Mouse (Mus musculus) liver, adult 2 months (tissue): ENCODE data around the gene Dcaf8. TPM values are rescaled to one million over a fixed set of nuclear protein-coding genes. Genes with fewer than 3 reads are reported as not detected.

Experiments used
- DNase-seq: peaks from one replicate; pipeline ENCODE4 v3.0.0-alpha.2; 2011; ENCODE audit warnings: low read depth, low spot score; ENCODE audit errors: extremely low read depth
- H3K27ac ChIP-seq: fragments of 200-500 bp; replicated peaks from 2 replicates; pipeline ENCODE4 v1.5.1; 2012; ENCODE audit warnings: low read depth, mild to moderate bottlenecking, control low read depth, inconsistent platforms, low read length; ENCODE audit not compliant: insufficient read depth
- H3K27me3 ChIP-seq: fragments of 200-500 bp; 2 replicates; pipeline ENCODE4 v1.6.1; 2012; ENCODE audit warnings: mild to moderate bottlenecking, moderate library complexity, low read length, inconsistent platforms; ENCODE audit not compliant: control insufficient read depth, insufficient read depth
- H3K36me3 ChIP-seq: fragments of 200-500 bp; 2 replicates; pipeline ENCODE4 v1.6.1; 2012; ENCODE audit warnings: low read length, inconsistent platforms; ENCODE audit not compliant: control insufficient read depth, insufficient read depth
- H3K4me1 ChIP-seq: fragments of 200-500 bp; 2 replicates; pipeline ENCODE4 v1.6.1; 2011; ENCODE audit warnings: low read length; ENCODE audit not compliant: control insufficient read depth, insufficient read depth
- H3K4me3 ChIP-seq: fragments of 200-500 bp; 2 replicates; pipeline ENCODE4 v1.5.1; 2011; ENCODE audit warnings: low read depth, mild to moderate bottlenecking, control low read depth, low read length, moderate library complexity; ENCODE audit not compliant: insufficient read depth
- H3K79me2 ChIP-seq: fragments of 200-500 bp; 2 replicates; pipeline ENCODE4 v1.6.1; 2012; ENCODE audit warnings: inconsistent platforms, mild to moderate bottlenecking, low read length, moderate library complexity; ENCODE audit not compliant: control insufficient read depth, insufficient read depth
- H3K9ac ChIP-seq: fragments of 200-500 bp; 2 replicates; pipeline ENCODE4 v1.6.1; 2012; ENCODE audit warnings: low read depth, mild to moderate bottlenecking, control low read depth, inconsistent platforms, low read length
- CTCF ChIP-seq: fragments of 200-500 bp; IDR thresholded peaks from 2 replicates; pipeline ENCODE4 v1.5.1; 2011; ENCODE audit warnings: low read depth, low read length, control low read depth
- POLR2A ChIP-seq: fragments of 200-500 bp; IDR thresholded peaks from 2 replicates; pipeline ENCODE4 v1.6.1; 2011; ENCODE audit warnings: low read length, control low read depth; ENCODE audit not compliant: insufficient read depth; ENCODE audit errors: extremely low read depth
- WGBS: fragments of 180-500 bp; shearing (Covaris S2); methylation state at CpG from one replicate; pipeline ENCODE4 v1.1.7; 2018; 5-methylcytosine and 5-hydroxymethylcytosine counted together
- polyA plus RNA-seq: library from polyadenylated mRNA; depleted of rRNA; stranded (reverse); fragments of >200 nt; gene quantifications from 2 replicates; pipeline ENCODE4 v1.2.3, GENCODE M21; 2012
- total RNA-seq: library from RNA; depleted of rRNA; stranded (reverse); fragments of >200 nt; gene quantifications from 2 replicates; pipeline ENCODE4 v1.2.3, GENCODE M21; 2014

The Dcaf8 gene
- total and polyA plus RNA-seq, 2 experiments = 54.1 to 92.7 TPM

DNA sequence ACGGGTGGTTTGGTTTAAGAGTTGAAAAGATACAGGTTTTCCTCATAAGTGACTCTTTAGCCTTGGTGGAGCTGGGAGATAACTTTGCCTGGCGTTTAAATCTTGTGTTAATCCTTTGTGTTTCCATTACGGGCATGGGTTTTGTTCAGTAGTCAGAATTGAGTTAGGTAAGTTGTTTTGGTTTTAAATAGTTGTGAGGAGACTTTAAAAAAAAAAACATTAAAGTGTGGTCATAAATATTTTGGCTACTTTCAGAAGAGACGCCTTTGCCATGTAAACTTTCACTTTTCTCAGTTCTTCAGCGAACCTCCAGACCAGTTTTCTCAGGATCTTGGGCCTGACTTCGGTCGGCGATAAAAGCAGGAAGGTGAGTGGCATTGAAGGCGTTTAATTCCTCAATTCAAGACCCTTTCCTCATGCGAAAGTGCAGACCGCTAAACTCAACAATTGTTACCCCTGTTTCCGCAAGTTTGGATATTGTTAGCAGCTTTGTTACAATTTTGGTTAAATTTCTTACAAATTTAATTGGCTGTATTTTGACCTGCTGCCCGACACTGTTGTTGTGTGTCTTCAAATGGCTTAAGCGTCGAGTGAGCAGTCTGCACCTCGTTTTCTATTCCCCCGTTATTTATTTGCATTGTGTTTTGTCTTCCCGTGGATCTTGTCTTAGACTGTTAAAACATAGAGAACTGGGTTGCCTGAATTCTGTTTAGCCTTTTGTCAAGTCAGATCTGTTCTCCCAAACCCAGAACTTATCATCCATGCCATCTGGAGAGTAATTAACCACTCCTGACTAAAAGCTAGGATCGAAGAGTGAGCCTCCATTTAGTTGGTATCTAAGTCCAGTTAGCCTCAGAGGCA, 1.3 kb downstream of the Dcaf8 start:
- Histone ChIP-seq H3K4me1 (peaks cover 12% of the 10 kb centered on the region), H3K27me3 (no peaks in the 10 kb centered on the region), H3K4me3 (peak overlapping the region; percentile 93), H3K79me2 (peaks cover 26% of the 10 kb centered on the region; the same call in 1 of the 2 replicates), H3K27ac (peak overlapping the region; percentile 97), H3K36me3 (peaks cover 27% of the 10 kb centered on the region), H3K9ac (peak overlapping the region; percentile 97)
- peak; percentile 49 for DNase-seq
- 6% methylated on average over 19 of the region's 19 CpGs for WGBS
- TF ChIP-seq POLR2A (no peak), CTCF (no peak)

DNA sequence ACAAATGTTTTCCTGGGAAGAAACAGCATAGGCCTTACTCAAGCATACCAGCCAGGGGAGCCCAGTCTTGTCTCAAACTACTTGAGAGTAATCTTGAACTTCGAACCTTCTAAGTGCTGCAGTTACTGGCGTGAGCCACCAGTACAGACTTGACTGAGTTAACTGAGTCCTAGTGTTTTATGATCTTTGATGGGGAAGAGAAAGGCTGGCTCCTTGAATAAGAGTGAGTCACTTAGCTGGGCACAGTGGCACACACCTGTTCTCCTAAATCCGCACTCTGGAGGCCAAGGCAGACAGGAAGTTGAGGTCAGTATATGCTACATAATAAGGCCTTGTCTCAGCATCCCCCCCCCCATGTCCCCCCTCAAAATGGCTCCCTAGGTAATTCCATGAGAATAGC, 6.7 kb downstream of the Dcaf8 start:
- no peak for DNase-seq
- H3K36me3 ChIP-seq = peaks cover 49% of the 10 kb centered on the region
- no peak overlapping the region for H3K27ac ChIP-seq
- H3K4me3 ChIP-seq = no peak overlapping the region
- H3K9ac ChIP-seq = no peak overlapping the region
- TF ChIP-seq CTCF (no peak), POLR2A (no peak)
- WGBS = 86% methylated on average over 3 of the region's 3 CpGs
- peaks cover 19% of the 10 kb centered on the region for H3K4me1 ChIP-seq
- no peaks in the 10 kb centered on the region for H3K27me3 ChIP-seq
- peaks cover 31% of the 10 kb centered on the region; the same call in 1 of the 2 replicates for H3K79me2 ChIP-seq

DNA sequence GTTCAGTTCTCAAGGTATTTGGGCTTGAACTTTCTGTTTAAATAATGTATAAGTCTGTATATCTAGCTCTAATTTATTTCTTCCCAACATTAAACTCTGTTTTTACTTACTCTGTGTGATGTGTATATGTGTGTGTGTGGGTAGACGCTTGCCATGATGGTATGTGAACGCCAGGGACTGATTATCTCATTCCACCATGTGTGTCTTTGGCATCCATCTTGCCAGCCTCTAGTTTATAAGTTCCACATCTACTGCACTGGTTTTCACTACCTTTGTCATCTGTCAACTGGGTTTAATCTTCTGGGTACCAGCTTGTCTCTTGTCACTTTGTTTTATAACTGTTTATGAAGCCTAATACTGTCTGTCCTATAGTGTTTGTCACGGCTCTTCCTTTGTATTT, 7.6 kb downstream of the Dcaf8 start:
- Histone ChIP-seq H3K9ac (no peak overlapping the region), H3K79me2 (peaks cover 28% of the 10 kb centered on the region; the same call in 1 of the 2 replicates), H3K27me3 (no peaks in the 10 kb centered on the region), H3K36me3 (peaks cover 44% of the 10 kb centered on the region), H3K4me1 (peaks cover 17% of the 10 kb centered on the region), H3K27ac (no peak overlapping the region), H3K4me3 (no peak overlapping the region)
- DNase-seq = no peak
- TF ChIP-seq POLR2A (no peak), CTCF (no peak)
- WGBS = 95% methylated on average over 3 of the region's 3 CpGs

DNA sequence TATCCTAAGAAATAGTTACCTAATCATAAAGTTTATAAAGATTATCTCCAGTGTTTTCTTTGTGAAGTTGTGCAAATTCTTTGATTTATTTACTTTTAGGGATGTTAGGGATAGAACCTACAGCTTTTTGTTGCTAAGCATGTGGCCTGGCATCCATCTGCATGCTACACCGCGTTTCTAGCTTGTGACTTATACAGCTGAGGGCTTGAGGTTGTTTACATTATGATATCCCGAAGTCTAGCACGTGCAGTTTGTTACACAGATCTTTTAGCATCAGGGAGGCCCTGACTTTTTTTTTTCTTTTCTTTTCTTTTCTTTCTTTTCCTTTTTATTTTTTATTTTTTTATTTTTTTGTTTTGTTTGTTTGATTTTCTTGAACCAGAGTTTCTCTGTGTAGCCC, 12.1 kb downstream of the Dcaf8 start:
- H3K9ac ChIP-seq = no peak overlapping the region
- TF ChIP-seq POLR2A (no peak), CTCF (no peak)
- H3K4me1 ChIP-seq = peaks cover 35% of the 10 kb centered on the region
- H3K79me2 ChIP-seq = peaks cover 17% of the 10 kb centered on the region
- DNase-seq = peak; percentile 36
- peaks cover 19% of the 10 kb centered on the region for H3K36me3 ChIP-seq
- 15% methylated on average over 4 of the region's 4 CpGs for WGBS
- H3K27ac ChIP-seq = no peak overlapping the region
- H3K27me3 ChIP-seq = no peaks in the 10 kb centered on the region
- H3K4me3 ChIP-seq = no peak overlapping the region

DNA sequence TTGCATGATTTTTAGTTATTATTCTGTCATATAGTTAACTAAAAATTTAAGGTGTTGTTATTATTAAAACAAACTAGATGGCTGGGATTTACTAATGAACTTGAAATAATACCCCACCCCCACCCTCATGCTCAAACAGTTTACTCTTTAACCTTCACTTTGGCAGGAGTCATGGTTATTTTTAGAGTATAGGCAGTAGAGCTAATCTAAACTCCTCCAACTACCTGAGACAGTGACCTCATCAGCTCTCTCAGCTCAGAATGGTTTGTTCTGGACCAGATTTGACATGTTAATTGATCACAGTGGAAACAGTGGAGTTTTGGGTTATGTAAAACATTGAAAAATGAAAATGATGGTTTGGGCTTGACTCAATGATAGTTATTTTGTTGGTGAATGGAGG, 12.6 kb downstream of the Dcaf8 start:
- Histone ChIP-seq H3K36me3 (peaks cover 17% of the 10 kb centered on the region), H3K4me1 (peaks cover 40% of the 10 kb centered on the region), H3K27ac (no peak overlapping the region), H3K27me3 (no peaks in the 10 kb centered on the region), H3K9ac (no peak overlapping the region), H3K4me3 (no peak overlapping the region), H3K79me2 (peaks cover 21% of the 10 kb centered on the region)
- TF ChIP-seq CTCF = no peak
- TF ChIP-seq POLR2A = no peak
- peak; percentile 64 for DNase-seq

DNA sequence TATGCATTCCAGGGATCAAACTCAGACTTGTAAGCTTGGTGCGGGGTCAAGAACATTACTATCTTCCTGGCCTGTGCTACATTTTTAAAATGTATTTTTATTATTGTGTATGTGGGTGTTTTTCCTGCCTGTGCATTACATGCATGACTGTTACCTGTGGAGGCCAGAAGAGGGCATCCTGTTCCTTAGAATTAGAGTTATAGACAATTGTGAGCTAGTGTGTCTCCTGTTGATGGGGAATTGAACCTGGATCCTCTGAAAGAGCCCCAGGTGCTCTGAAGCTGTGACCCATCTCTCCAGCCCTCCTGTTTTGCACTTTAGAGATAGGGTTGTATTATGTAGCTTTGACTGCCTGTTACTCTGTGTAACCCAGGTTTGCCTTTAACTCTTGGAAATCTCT, 14.1 kb downstream of the Dcaf8 start:
- DNase-seq = no peak
- no peak overlapping the region for H3K4me3 ChIP-seq
- no peak overlapping the region for H3K9ac ChIP-seq
- H3K36me3 ChIP-seq = peaks cover 22% of the 10 kb centered on the region
- 93% methylated on average over 1 of the region's 1 CpGs for WGBS
- TF ChIP-seq CTCF (no peak), POLR2A (no peak)
- H3K79me2 ChIP-seq = peaks cover 22% of the 10 kb centered on the region
- no peak overlapping the region for H3K27ac ChIP-seq
- H3K4me1 ChIP-seq = peaks cover 41% of the 10 kb centered on the region
- H3K27me3 ChIP-seq = no peaks in the 10 kb centered on the region
